Mouse (Mus musculus): ENCODE results near the gene Ssc5d. TPM values are rescaled to one million over a fixed set of nuclear protein-coding genes. Genes with fewer than 3 reads are reported as not detected.

Gene Ssc5d
- polyA plus RNA-seq, 1 experiment from 2014 or later: 1.0 TPM

GRCm38 (mm10) chr7:4964988-4965387 is 39.4 kb downstream of the Ssc5d start:
- Histone ChIP-seq H3K4me2 (no peak overlapping the region), H3K9me3 (no peaks in the 10 kb centered on the region), H3K27ac (no peak overlapping the region), H3K9ac (no peak overlapping the region), H3K27me3 (replicated peaks) (no peaks in the 10 kb centered on the region), H3K4me3 (no peak overlapping the region), H3K36me3 (replicated peaks) (no peaks in the 10 kb centered on the region), H3K4me1 (no peaks in the 10 kb centered on the region)
- 85% methylated on average over 5 of the region's 5 CpGs for WGBS
- no peak for ATAC-seq (replicated peaks)

GRCm38 (mm10) chr7:4971068-4971467 is 45.5 kb downstream of the Ssc5d start, which contains the start of gene Sbk3:
Sbk3 (minus strand) TSS chr7:4971168.
- H3K9ac ChIP-seq: no peak within 1 kb of the TSS

GRCm38 (mm10) chr7:4971710-4972109 is 46.1 kb downstream of the Ssc5d start:
- Histone ChIP-seq H3K9ac (no peak overlapping the region), H3K27ac (no peak overlapping the region), H3K36me3 (replicated peaks) (no peaks in the 10 kb centered on the region), H3K4me2 (no peak overlapping the region), H3K9me3 (no peaks in the 10 kb centered on the region), H3K4me3 (no peak overlapping the region), H3K27me3 (replicated peaks) (no peaks in the 10 kb centered on the region), H3K4me1 (no peaks in the 10 kb centered on the region)
- 29% methylated on average over 7 of the region's 7 CpGs for WGBS
- no peak for ATAC-seq (replicated peaks)

More at GRCm38 (mm10) chr7:4971068-4971467, 45.5 kb downstream of the Ssc5d start, which contains the start of gene Sbk3:
- Histone ChIP-seq H3K36me3 (replicated peaks) (no peaks in the 10 kb centered on the region), H3K27me3 (replicated peaks) (no peaks in the 10 kb centered on the region), H3K9me3 (no peaks in the 10 kb centered on the region), H3K4me2 (no peak within 1 kb of the TSS), H3K27ac (no peak within 1 kb of the TSS), H3K4me3 (no peak within 1 kb of the TSS), H3K4me1 (no peaks in the 10 kb centered on the region)
- ATAC-seq (replicated peaks): no peak
- 49% methylated on average over 6 of the region's 6 CpGs for WGBS

- Histone ChIP-seq H3K4me1 (no peaks in the 10 kb centered on the region), H3K27ac (no peak overlapping the region), H3K36me3 (replicated peaks) (no peaks in the 10 kb centered on the region), H3K9me3 (no peaks in the 10 kb centered on the region), H3K4me3 (no peak overlapping the region), H3K27me3 (replicated peaks) (no peaks in the 10 kb centered on the region), H3K9ac (no peak overlapping the region), H3K4me2 (no peak overlapping the region)
- ATAC-seq (replicated peaks): no peak
- WGBS: 84% methylated on average over 18 of the region's 18 CpGs
Observed at GRCm38 (mm10) chr7:4972321-4973047, 46.9 kb downstream of the Ssc5d start.

GRCm38 (mm10) chr7:4975455-4975854 is 49.9 kb downstream of the Ssc5d start:
- no peak overlapping the region for H3K4me3 ChIP-seq
- WGBS: 62% methylated on average over 4 of the region's 4 CpGs

GRCm38 (mm10) chr7:4976832-4977231 is 51.2 kb downstream of the Ssc5d start:
- H3K4me3 ChIP-seq: no peak overlapping the region

More at GRCm38 (mm10) chr7:4975455-4975854, 49.9 kb downstream of the Ssc5d start:
- Histone ChIP-seq H3K27me3 (replicated peaks) (no peaks in the 10 kb centered on the region), H3K9ac (no peak overlapping the region), H3K4me1 (no peaks in the 10 kb centered on the region), H3K4me2 (no peak overlapping the region), H3K27ac (no peak overlapping the region), H3K9me3 (no peaks in the 10 kb centered on the region), H3K36me3 (replicated peaks) (no peaks in the 10 kb centered on the region)
- no peak for ATAC-seq (replicated peaks)

GRCm38 (mm10) chr7:4988250-4988649 is 62.7 kb downstream of the Ssc5d start:
- H3K27me3 ChIP-seq (replicated peaks): no peaks in the 10 kb centered on the region
- H3K9ac ChIP-seq: no peak overlapping the region
- no peak overlapping the region for H3K4me3 ChIP-seq
- 82% methylated on average over 2 of the region's 2 CpGs for WGBS
- H3K9me3 ChIP-seq: no peaks in the 10 kb centered on the region
- peaks cover 22% of the 10 kb centered on the region; the same call in 1 of the 2 replicates for H3K36me3 ChIP-seq (replicated peaks)
- H3K27ac ChIP-seq: no peak overlapping the region
- H3K4me2 ChIP-seq: no peak overlapping the region
- H3K4me1 ChIP-seq: peaks cover 12% of the 10 kb centered on the region
- ATAC-seq (replicated peaks): no peak

More at GRCm38 (mm10) chr7:4976832-4977231, 51.2 kb downstream of the Ssc5d start:
- no peak for ATAC-seq (replicated peaks)
- Histone ChIP-seq H3K4me1 (no peaks in the 10 kb centered on the region), H3K9ac (no peak overlapping the region), H3K4me2 (no peak overlapping the region), H3K27ac (no peak overlapping the region), H3K36me3 (replicated peaks) (no peaks in the 10 kb centered on the region), H3K27me3 (replicated peaks) (no peaks in the 10 kb centered on the region), H3K9me3 (no peaks in the 10 kb centered on the region)
- WGBS: 90% methylated on average over 7 of the region's 7 CpGs

- ATAC-seq (replicated peaks): no peak
- Histone ChIP-seq H3K36me3 (replicated peaks) (peaks cover 25% of the 10 kb centered on the region; the same call in 1 of the 2 replicates), H3K4me2 (peak overlapping the region; percentile 75), H3K4me3 (peak overlapping the region; percentile 82), H3K4me1 (peaks cover 42% of the 10 kb centered on the region), H3K27me3 (replicated peaks) (no peaks in the 10 kb centered on the region), H3K27ac (no peak overlapping the region), H3K9ac (no peak overlapping the region; the same call in 1 of the 2 replicates), H3K9me3 (no peaks in the 10 kb centered on the region)
- WGBS: 43% methylated on average over 55 of the region's 55 CpGs
Observed at GRCm38 (mm10) chr7:4993347-4993998, 67.9 kb downstream of the Ssc5d start.

GRCm38 (mm10) chr7:4993999-4994788 is 68.6 kb downstream of the Ssc5d start:
- peak overlapping the region; percentile 95 for H3K9ac ChIP-seq

More at GRCm38 (mm10) chr7:4993999-4994788, 68.6 kb downstream of the Ssc5d start:
- no peaks in the 10 kb centered on the region for H3K27me3 ChIP-seq (replicated peaks)
- no peak overlapping the region for H3K27ac ChIP-seq
- ATAC-seq (replicated peaks): no peak
- H3K4me3 ChIP-seq: peak overlapping the region; percentile 82
- peaks cover 25% of the 10 kb centered on the region; the same call in 1 of the 2 replicates for H3K36me3 ChIP-seq (replicated peaks)
- H3K9me3 ChIP-seq: no peaks in the 10 kb centered on the region
- peak overlapping the region; percentile 75 for H3K4me2 ChIP-seq
- WGBS: 57% methylated on average over 59 of the region's 59 CpGs
- peaks cover 42% of the 10 kb centered on the region for H3K4me1 ChIP-seq

Other genes with a start within 250 kb of the Ssc5d start
- 165 TPM in 2 replicates for gene Hspbp1, start 240.7 kb upstream of the Ssc5d start, polyA plus RNA-seq (2015; fragmentation: Nextera tagmentation; extraction: Ambion mirVana)
- 8.6 TPM in 2 replicates for gene Brsk1, start 235.2 kb upstream of the Ssc5d start, polyA plus RNA-seq (2015; fragmentation: Nextera tagmentation; extraction: Ambion mirVana)
- 0.09 and 0.25 TPM in 2 replicates for gene Tmem150b, start 200.5 kb upstream of the Ssc5d start, polyA plus RNA-seq (2015; fragmentation: Nextera tagmentation; extraction: Ambion mirVana)
- gene Kmt5c, start 185.7 kb upstream of the Ssc5d start, polyA plus RNA-seq (2015; fragmentation: Nextera tagmentation; extraction: Ambion mirVana): 75.3 and 77.2 TPM in 2 replicates
- gene Cox6b2, start 172.7 kb upstream of the Ssc5d start, polyA plus RNA-seq (2015; fragmentation: Nextera tagmentation; extraction: Ambion mirVana): 21.6 and 23.6 TPM in 2 replicates
- not detected in 2 replicates for gene Fam71e2, start 154.5 kb upstream of the Ssc5d start, polyA plus RNA-seq (2015; fragmentation: Nextera tagmentation; extraction: Ambion mirVana)
- 1.0 and 1.6 TPM in 2 replicates for gene Il11, start 142.9 kb upstream of the Ssc5d start, polyA plus RNA-seq (2015; fragmentation: Nextera tagmentation; extraction: Ambion mirVana)
- not detected in 2 replicates for gene Tmem190, start 142.8 kb upstream of the Ssc5d start, polyA plus RNA-seq (2015; fragmentation: Nextera tagmentation; extraction: Ambion mirVana)
- 5.4 and 5.8 TPM in 2 replicates for gene Tmem238, start 136.1 kb upstream of the Ssc5d start, polyA plus RNA-seq (2015; fragmentation: Nextera tagmentation; extraction: Ambion mirVana)
- 186 and 187 TPM in 2 replicates for gene Rpl28, start 132.9 kb upstream of the Ssc5d start, polyA plus RNA-seq (2015; fragmentation: Nextera tagmentation; extraction: Ambion mirVana)
- gene Ube2s, start 113.2 kb upstream of the Ssc5d start, polyA plus RNA-seq (2015; fragmentation: Nextera tagmentation; extraction: Ambion mirVana): 265 and 288 TPM in 2 replicates
- gene Shisa7, start 81.1 kb upstream of the Ssc5d start, polyA plus RNA-seq (2015; fragmentation: Nextera tagmentation; extraction: Ambion mirVana): 15.3 and 16.6 TPM in 2 replicates
- gene Isoc2b, start 55.5 kb upstream of the Ssc5d start, polyA plus RNA-seq (2015; fragmentation: Nextera tagmentation; extraction: Ambion mirVana): 3.1 and 4.6 TPM in 2 replicates
- gene Isoc2a, start 48.6 kb upstream of the Ssc5d start, polyA plus RNA-seq (2015; fragmentation: Nextera tagmentation; extraction: Ambion mirVana): 0.54 and 0.57 TPM in 2 replicates
- 0.40 and 0.65 TPM in 2 replicates for gene Gm36210, start 19.3 kb upstream of the Ssc5d start, polyA plus RNA-seq (2015; fragmentation: Nextera tagmentation; extraction: Ambion mirVana)
- 4.5 and 4.6 TPM in 2 replicates for gene Zfp628, start 10.6 kb upstream of the Ssc5d start, polyA plus RNA-seq (2015; fragmentation: Nextera tagmentation; extraction: Ambion mirVana)
- 46.3 and 47.7 TPM in 2 replicates for gene Nat14, start 3.8 kb upstream of the Ssc5d start, polyA plus RNA-seq (2015; fragmentation: Nextera tagmentation; extraction: Ambion mirVana)
- gene Sbk2, start 38.6 kb downstream of the Ssc5d start, polyA plus RNA-seq (2015; fragmentation: Nextera tagmentation; extraction: Ambion mirVana): 0.29 TPM in 1 of 2 replicates, not detected in the other
- 0.32 and 0.41 TPM in 2 replicates for gene Sbk3, start 45.4 kb downstream of the Ssc5d start, polyA plus RNA-seq (2015; fragmentation: Nextera tagmentation; extraction: Ambion mirVana)
- 72.6 and 77.2 TPM in 2 replicates for gene Zfp579, start 70.4 kb downstream of the Ssc5d start, polyA plus RNA-seq (2015; fragmentation: Nextera tagmentation; extraction: Ambion mirVana)
- 7.1 and 7.7 TPM in 2 replicates for gene Zfp524, start 88.6 kb downstream of the Ssc5d start, polyA plus RNA-seq (2015; fragmentation: Nextera tagmentation; extraction: Ambion mirVana)
- gene Fiz1, start 88.9 kb downstream of the Ssc5d start, polyA plus RNA-seq (2015; fragmentation: Nextera tagmentation; extraction: Ambion mirVana): 41.3 and 48.8 TPM in 2 replicates
- gene Gm44973, start 89.7 kb downstream of the Ssc5d start, polyA plus RNA-seq (2015; fragmentation: Nextera tagmentation; extraction: Ambion mirVana): 1.2 TPM in 1 of 2 replicates, not detected in the other
- gene Zfp865, start 94.6 kb downstream of the Ssc5d start, polyA plus RNA-seq (2015; fragmentation: Nextera tagmentation; extraction: Ambion mirVana): 8.0 and 8.4 TPM in 2 replicates
- gene Ccdc106, start 94.8 kb downstream of the Ssc5d start, polyA plus RNA-seq (2015; fragmentation: Nextera tagmentation; extraction: Ambion mirVana): 64.9 and 67.8 TPM in 2 replicates
- not detected in 2 replicates for gene 4632433K11Rik, start 108.3 kb downstream of the Ssc5d start, polyA plus RNA-seq (2015; fragmentation: Nextera tagmentation; extraction: Ambion mirVana)
- gene Zfp784, start 112.7 kb downstream of the Ssc5d start, polyA plus RNA-seq (2015; fragmentation: Nextera tagmentation; extraction: Ambion mirVana): 12.3 and 13.5 TPM in 2 replicates
- 106 and 110 TPM in 2 replicates for gene Zfp580, start 125.8 kb downstream of the Ssc5d start, polyA plus RNA-seq (2015; fragmentation: Nextera tagmentation; extraction: Ambion mirVana)
- gene U2af2, start 136.4 kb downstream of the Ssc5d start, polyA plus RNA-seq (2015; fragmentation: Nextera tagmentation; extraction: Ambion mirVana): 103 and 107 TPM in 2 replicates
- gene Epn1, start 154.4 kb downstream of the Ssc5d start, polyA plus RNA-seq (2015; fragmentation: Nextera tagmentation; extraction: Ambion mirVana): 119 and 124 TPM in 2 replicates
- 0.14 TPM in 1 of 2 replicates, not detected in the other for gene Rfpl4, start 191.2 kb downstream of the Ssc5d start, polyA plus RNA-seq (2015; fragmentation: Nextera tagmentation; extraction: Ambion mirVana)
- 0.28 and 0.63 TPM in 2 replicates for gene Rasl2-9, start 200.2 kb downstream of the Ssc5d start, polyA plus RNA-seq (2015; fragmentation: Nextera tagmentation; extraction: Ambion mirVana)
- 0.03 TPM in 1 of 2 replicates, not detected in the other for gene Vmn1r55, start 223.9 kb downstream of the Ssc5d start, polyA plus RNA-seq (2015; fragmentation: Nextera tagmentation; extraction: Ambion mirVana)

All from midbrain, embryonic 15.5 days (tissue).